Mouse (Mus musculus) CD8-positive naive resting alpha-beta T cell, adult 57 days (primary cell): ENCODE measurements around the gene Slc28a1. TPM values are rescaled to one million over a fixed set of nuclear protein-coding genes. Genes with fewer than 3 reads are reported as not detected.

ENCODE experiments used
- total RNA-seq: library from RNA; stranded (reverse); gene quantifications from one replicate; pipeline ENCODE4 v1.2.4, GENCODE M21; 2023

The Slc28a1 gene
- total RNA-seq = 0.18 TPM

DNA sequence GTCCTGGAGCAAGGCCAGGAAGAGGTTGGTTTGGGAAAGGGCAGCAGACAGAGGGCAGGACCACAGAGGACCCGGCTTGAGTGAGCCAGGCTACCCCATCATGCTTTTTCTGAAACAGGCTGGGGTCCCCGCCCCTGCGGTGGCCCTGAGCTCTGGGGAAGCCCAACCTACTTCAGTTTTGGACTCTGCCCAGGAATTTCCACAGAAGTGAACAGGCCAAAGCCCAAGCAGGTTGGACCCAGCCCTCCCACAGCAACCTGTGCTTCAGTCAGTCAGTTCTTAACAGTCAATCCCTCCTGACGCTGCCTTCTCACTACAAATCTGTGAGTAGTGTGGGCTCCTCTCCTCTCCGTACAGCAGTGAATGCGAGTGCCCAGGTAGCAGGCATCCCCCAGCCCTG lies at the start of gene Slc28a1:
Gene Slc28a1, plus strand, starts transcription at position 245 of the 400 bp plus-strand sequence.

GRCm38 (mm10) chr7:81213347-81214152 lies 99.0 kb downstream of the Slc28a1 start, which contains the start of gene Pde8a:
Gene Pde8a (plus strand): TSS chr7:81213596.

Other genes starting within 250 kb of the Slc28a1 start
- gene Wdr73, start 213.5 kb upstream of the Slc28a1 start, total RNA-seq = 22.0 TPM
- 17.8 TPM for gene Nmb, start 209.7 kb upstream of the Slc28a1 start, total RNA-seq
- gene Sec11a, start 167.0 kb upstream of the Slc28a1 start, total RNA-seq = 130 TPM
- 67.8 TPM for gene Zfp592, start 121.1 kb upstream of the Slc28a1 start, total RNA-seq
- 0.40 TPM for gene Alpk3, start 57.2 kb upstream of the Slc28a1 start, total RNA-seq
- 6.6 TPM for gene Pde8a, start 98.8 kb downstream of the Slc28a1 start, total RNA-seq
- gene Rps17, start 230.5 kb downstream of the Slc28a1 start, total RNA-seq = 3,037 TPM